Mouse (Mus musculus) heart, embryonic 12.5 days (tissue): Measurements from ENCODE around the gene Colgalt1. TPM values are rescaled to one million over a fixed set of nuclear protein-coding genes. Genes with fewer than 3 reads are reported as not detected.

Experiments
- ATAC-seq: fragments of 200-750 bp; cut with Nextera tagmentation; 2 replicates; pipeline ENCODE4 v1.8.0; 2017; ENCODE audit warnings: moderate TSS enrichment, moderate library complexity; ENCODE audit not compliant: insufficient number of reproducible peaks, low FRiP score
- H3K27ac ChIP-seq: fragments of 300-500 bp; sonication (generic); 2 replicates; pipeline ENCODE4 v1.5.1; 2016; ENCODE audit warnings: mild to moderate bottlenecking, moderate library complexity; ENCODE audit not compliant: poor library complexity, severe bottlenecking
- H3K27me3 ChIP-seq: fragments of 300-500 bp; sonication (generic); replicated peaks from 2 replicates; pipeline ENCODE4 v1.6.1; 2016; ENCODE audit warnings: mild to moderate bottlenecking, moderate library complexity
- H3K36me3 ChIP-seq: fragments of 300-500 bp; sonication (generic); 2 replicates; pipeline ENCODE4 v1.6.1; 2016; ENCODE audit warnings: mild to moderate bottlenecking, moderate library complexity
- H3K4me1 ChIP-seq: fragments of 300-500 bp; sonication (generic); replicated peaks from 2 replicates; pipeline ENCODE4 v1.6.1; 2016; ENCODE audit warnings: mild to moderate bottlenecking
- H3K4me2 ChIP-seq: fragments of 300-500 bp; sonication (generic); 2 replicates; pipeline ENCODE4 v1.6.1; 2016; ENCODE audit warnings: mild to moderate bottlenecking, moderate library complexity
- H3K4me3 ChIP-seq: fragments of 300-500 bp; sonication (generic); 2 replicates; pipeline ENCODE4 v1.5.1; 2016; ENCODE audit warnings: mild to moderate bottlenecking
- H3K9ac ChIP-seq: fragments of 300-500 bp; sonication (generic); 2 replicates; pipeline ENCODE4 v1.6.1; 2016; ENCODE audit warnings: mild to moderate bottlenecking, moderate library complexity
- H3K9me3 ChIP-seq: fragments of 300-500 bp; sonication (generic); replicated peaks from 2 replicates; pipeline ENCODE4 v1.6.1; 2016; ENCODE audit warnings: mild to moderate bottlenecking, moderate library complexity
- WGBS: fragments of 180-500 bp; shearing (Covaris S2); methylation state at CpG from one replicate; pipeline ENCODE4 v1.1.7; 2016; 5-methylcytosine and 5-hydroxymethylcytosine counted together
- microRNA-seq: library from miRNA; unstranded; fragments of <30 nt; microRNA quantifications from one replicate; pipeline ENCODE4, GENCODE M21; 2017
- polyA plus RNA-seq: library from polyadenylated mRNA; unstranded; fragments of >200 nt; fragmentation: Nextera tagmentation; extraction: Ambion mirVana; gene quantifications from 2 replicates; pipeline ENCODE4 v1.2.1, GENCODE M21; 2016

Gene Colgalt1
- polyA plus RNA-seq, 1 experiment from 2014 or later, result 61.4 TPM

DNA sequence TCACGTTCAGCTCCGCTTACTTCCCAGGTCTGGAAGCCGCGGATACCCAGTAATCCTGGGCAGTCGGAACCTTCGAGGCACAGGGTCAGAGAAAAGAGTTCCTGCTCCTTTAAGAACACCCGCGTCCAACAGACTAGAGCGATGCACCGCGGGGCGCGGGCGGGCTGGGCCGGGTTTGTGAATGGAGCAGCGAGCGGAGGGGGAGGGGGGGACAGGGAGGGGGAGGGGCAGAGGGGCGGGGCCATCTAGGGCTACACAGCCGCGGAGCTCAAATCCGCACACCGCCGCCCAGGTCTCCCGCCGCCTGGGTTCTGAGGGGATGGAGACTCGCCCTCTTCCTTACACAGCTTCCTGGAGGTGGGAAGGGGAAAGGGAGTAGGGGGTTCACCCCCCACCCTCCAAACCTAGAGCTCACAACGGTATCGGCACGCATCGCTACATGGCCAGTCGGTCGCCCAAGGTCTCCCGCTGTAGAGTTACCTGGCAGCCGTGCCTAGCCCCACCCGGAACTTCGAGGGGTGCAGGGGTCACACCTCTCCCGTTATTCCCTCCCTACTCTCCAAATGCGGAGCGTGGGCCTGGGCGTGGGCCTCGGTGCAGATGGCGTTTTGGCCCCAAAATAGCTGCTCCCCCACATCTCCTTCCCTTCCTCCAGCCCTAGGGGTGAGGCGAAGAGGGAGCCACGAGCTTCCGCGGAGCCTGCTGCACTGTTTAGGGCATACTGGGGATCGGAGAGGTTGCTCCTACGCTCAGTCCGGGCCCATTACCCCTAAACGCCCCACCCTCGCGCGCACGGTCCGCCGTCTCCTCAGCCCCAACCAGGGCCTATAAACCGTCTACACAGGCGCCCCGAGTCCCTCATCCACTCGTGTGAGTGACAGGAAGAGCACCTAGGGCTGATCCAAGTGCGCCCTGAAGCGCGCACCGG lies 60.1 kb downstream of the Colgalt1 start:
- H3K9me3 ChIP-seq, result no peaks in the 10 kb centered on the region
- peak; percentile 16; the same call in 1 of the 2 replicates for ATAC-seq
- H3K9ac ChIP-seq, result peak overlapping the region; percentile 57
- under 1% methylated on average over 56 of the region's 64 CpGs for WGBS
- H3K36me3 ChIP-seq, result no peaks in the 10 kb centered on the region
- peak overlapping the region; percentile 99 for H3K4me2 ChIP-seq
- H3K4me3 ChIP-seq, result peak overlapping the region; percentile 57
- no peak overlapping the region for H3K27ac ChIP-seq
- peaks cover 49% of the 10 kb centered on the region for H3K4me1 ChIP-seq
- H3K27me3 ChIP-seq, result no peaks in the 10 kb centered on the region; the same call in 1 of the 2 replicates

DNA sequence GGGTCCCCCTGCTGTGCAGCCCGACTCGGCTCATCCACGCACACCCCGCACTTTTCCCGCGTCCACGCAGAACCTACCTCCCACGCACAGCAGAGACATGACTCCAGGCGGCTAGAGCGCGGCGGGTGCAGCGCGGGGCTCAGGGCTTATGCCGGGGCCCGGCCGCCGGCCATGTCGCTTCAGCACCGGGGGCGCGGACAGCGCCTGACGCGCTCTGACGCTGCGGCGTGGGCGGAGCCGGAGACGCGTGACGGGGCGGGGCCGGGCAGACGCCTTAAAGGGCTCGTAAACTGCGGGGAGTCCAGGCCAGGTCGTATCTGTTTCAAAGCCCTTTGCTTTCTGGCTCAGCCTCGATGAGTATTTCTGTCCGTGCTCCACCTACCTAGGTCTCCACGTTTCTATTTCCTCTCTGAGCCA lies 60.8 kb downstream of the Colgalt1 start, which contains the start of gene Unc13a:
TSS of gene Unc13a (minus strand) at position 209 of the 417 bp plus-strand sequence.
- Histone ChIP-seq H3K4me2 (peak within 1 kb of the TSS; percentile 99), H3K36me3 (no peaks in the 10 kb centered on the region), H3K9ac (peak within 1 kb of the TSS; percentile 57), H3K9me3 (no peaks in the 10 kb centered on the region), H3K4me1 (peaks cover 47% of the 10 kb centered on the region), H3K4me3 (peak within 1 kb of the TSS; percentile 57), H3K27me3 (no peaks in the 10 kb centered on the region; the same call in 1 of the 2 replicates), H3K27ac (0 out of 2 replicates have a peak within 1 kb of the TSS, but pooled peaks have one; percentile 11)
- peak; percentile 58 for ATAC-seq
- WGBS, result under 1% methylated on average over 42 of the region's 42 CpGs

DNA sequence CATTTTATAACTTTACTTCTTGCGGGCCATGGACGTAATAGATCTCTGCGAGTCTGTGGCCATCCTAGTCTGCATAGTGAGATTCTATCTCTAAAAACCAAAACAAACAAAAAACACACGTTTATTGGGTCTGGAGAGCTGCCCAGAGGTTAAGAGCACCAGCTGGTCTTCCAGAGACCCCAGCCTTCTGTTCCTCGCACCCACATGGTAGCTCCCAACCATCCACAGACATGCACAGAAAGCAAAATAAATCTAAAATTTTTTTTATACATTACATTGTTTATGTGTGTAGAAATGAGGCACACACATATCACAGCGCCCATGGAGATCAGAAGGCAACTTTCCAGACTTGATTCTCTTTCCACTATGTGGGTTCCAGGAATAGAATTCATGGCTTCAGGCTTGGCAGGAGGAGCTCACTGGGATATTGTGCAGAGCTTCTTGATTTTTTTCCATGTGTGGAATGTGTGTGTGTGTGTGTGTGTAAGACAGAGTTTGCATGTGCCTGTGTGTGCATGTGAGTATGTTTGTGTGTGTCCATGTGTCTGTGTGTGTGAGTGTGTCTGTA lies 61.5 kb downstream of the Colgalt1 start:
- Histone ChIP-seq H3K27ac (no peak overlapping the region), H3K27me3 (no peaks in the 10 kb centered on the region; the same call in 1 of the 2 replicates), H3K9me3 (no peaks in the 10 kb centered on the region), H3K4me1 (peaks cover 47% of the 10 kb centered on the region), H3K9ac (peak overlapping the region; percentile 49; the same call in 1 of the 2 replicates), H3K4me2 (peak overlapping the region; percentile 99), H3K36me3 (no peaks in the 10 kb centered on the region), H3K4me3 (peak overlapping the region; percentile 57)
- 62% methylated on average over 6 of the region's 6 CpGs for WGBS
- ATAC-seq, result no peak

DNA sequence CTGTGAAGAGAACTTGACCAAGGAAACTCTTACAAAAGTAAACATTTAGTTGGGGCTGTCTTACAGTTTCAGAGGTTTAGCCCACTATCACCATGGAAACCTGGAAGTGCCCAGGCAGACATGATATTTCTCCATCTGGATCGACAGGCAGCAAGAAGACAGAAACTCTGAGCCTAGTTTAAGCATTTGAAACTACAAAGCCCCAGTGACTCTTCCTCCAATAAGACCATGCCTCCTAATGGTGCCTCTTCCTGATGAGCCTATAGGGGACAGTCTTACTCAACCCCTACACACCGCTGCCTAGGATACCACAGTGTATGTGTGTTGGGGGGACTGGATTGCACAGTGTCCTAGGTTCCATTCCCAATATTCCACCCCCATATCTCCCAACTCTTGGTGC lies 63.3 kb downstream of the Colgalt1 start:
- H3K27me3 ChIP-seq, result peaks cover 18% of the 10 kb centered on the region
- H3K27ac ChIP-seq, result no peak overlapping the region
- ATAC-seq, result no peak
- whole genome bisulfite sequencing, result 60% methylated on average over 2 of the region's 2 CpGs
- no peak overlapping the region for H3K4me2 ChIP-seq
- no peaks in the 10 kb centered on the region for H3K9me3 ChIP-seq
- H3K4me1 ChIP-seq, result peaks cover 31% of the 10 kb centered on the region
- no peak overlapping the region for H3K4me3 ChIP-seq
- H3K9ac ChIP-seq, result no peak overlapping the region
- H3K36me3 ChIP-seq, result no peaks in the 10 kb centered on the region

Small RNAs within 50 kb of the gene (microRNA-seq; reads per million reads assigned to microRNA genes)
- not detected for gene Mir6769b

Other genes starting within 250 kb of the Colgalt1 start
- gene Use1, start 244.2 kb upstream of the Colgalt1 start, polyA plus RNA-seq, result 68.6 and 69.9 TPM in 2 replicates
- 5.5 and 5.7 TPM in 2 replicates for gene Ocel1, start 239.7 kb upstream of the Colgalt1 start, polyA plus RNA-seq
- 63.6 and 64.3 TPM in 2 replicates for gene Nr2f6, start 229.0 kb upstream of the Colgalt1 start, polyA plus RNA-seq
- gene Ushbp1, start 215.2 kb upstream of the Colgalt1 start, polyA plus RNA-seq, result 4.8 and 6.1 TPM in 2 replicates
- 77.6 and 94.2 TPM in 2 replicates for gene Babam1, start 214.1 kb upstream of the Colgalt1 start, polyA plus RNA-seq
- 28.8 and 30.2 TPM in 2 replicates for gene Ankle1, start 205.0 kb upstream of the Colgalt1 start, polyA plus RNA-seq
- 35.4 and 36.7 TPM in 2 replicates for gene Abhd8, start 147.3 kb upstream of the Colgalt1 start, polyA plus RNA-seq
- 172 and 175 TPM in 2 replicates for gene Mrpl34, start 146.0 kb upstream of the Colgalt1 start, polyA plus RNA-seq
- 85.4 and 89.9 TPM in 2 replicates for gene Dda1, start 141.8 kb upstream of the Colgalt1 start, polyA plus RNA-seq
- gene Ano8, start 125.0 kb upstream of the Colgalt1 start, polyA plus RNA-seq, result 2.7 and 3.8 TPM in 2 replicates
- 11.6 and 12.8 TPM in 2 replicates for gene Gtpbp3, start 122.9 kb upstream of the Colgalt1 start, polyA plus RNA-seq
- gene Plvap, start 99.2 kb upstream of the Colgalt1 start, polyA plus RNA-seq, result 184 and 202 TPM in 2 replicates
- gene Ccdc194, start 85.3 kb upstream of the Colgalt1 start, polyA plus RNA-seq, result 0.83 and 1.4 TPM in 2 replicates
- 25.6 and 28.8 TPM in 2 replicates for gene Bst2, start 73.5 kb upstream of the Colgalt1 start, polyA plus RNA-seq
- 51.8 and 53.4 TPM in 2 replicates for gene Mvb12a, start 68.1 kb upstream of the Colgalt1 start, polyA plus RNA-seq
- 0.28 and 0.58 TPM in 2 replicates for gene Tmem221, start 52.1 kb upstream of the Colgalt1 start, polyA plus RNA-seq
- gene Nxnl1, start 44.4 kb upstream of the Colgalt1 start, polyA plus RNA-seq, result not detected in 2 replicates
- 21.2 and 22.6 TPM in 2 replicates for gene Slc27a1, start 42.1 kb upstream of the Colgalt1 start, polyA plus RNA-seq
- 178 and 179 TPM in 2 replicates for gene Pgls, start 18.8 kb upstream of the Colgalt1 start, polyA plus RNA-seq
- gene Fam129c, start 13.3 kb upstream of the Colgalt1 start, polyA plus RNA-seq, result 2.2 and 2.4 TPM in 2 replicates
- gene Unc13a, start 60.8 kb downstream of the Colgalt1 start, polyA plus RNA-seq, result 0.47 and 0.64 TPM in 2 replicates
- 10.6 and 11.8 TPM in 2 replicates for gene Jak3, start 65.3 kb downstream of the Colgalt1 start, polyA plus RNA-seq
- 2.0 and 2.4 TPM in 2 replicates for gene Insl3, start 78.2 kb downstream of the Colgalt1 start, polyA plus RNA-seq
- gene B3gnt3, start 90.8 kb downstream of the Colgalt1 start, polyA plus RNA-seq, result 3.4 and 3.7 TPM in 2 replicates
- 1.6 and 2.1 TPM in 2 replicates for gene Fcho1, start 114.7 kb downstream of the Colgalt1 start, polyA plus RNA-seq